Mouse (Mus musculus) liver, adult 2 months (tissue): ENCODE measurements around the gene Lrrc3c. TPM values are rescaled to one million over a fixed set of nuclear protein-coding genes. Genes with fewer than 3 reads are reported as not detected.

Experiments
- DNase-seq: peaks from one replicate; pipeline ENCODE4 v3.0.0-alpha.2; 2011; ENCODE audit warnings: low read depth, low spot score; ENCODE audit errors: extremely low read depth
- H3K27ac ChIP-seq: fragments of 200-500 bp; replicated peaks from 2 replicates; pipeline ENCODE4 v1.5.1; 2012; ENCODE audit warnings: low read depth, mild to moderate bottlenecking, control low read depth, inconsistent platforms, low read length; ENCODE audit not compliant: insufficient read depth
- H3K27me3 ChIP-seq: fragments of 200-500 bp; 2 replicates; pipeline ENCODE4 v1.6.1; 2012; ENCODE audit warnings: mild to moderate bottlenecking, moderate library complexity, low read length, inconsistent platforms; ENCODE audit not compliant: control insufficient read depth, insufficient read depth
- H3K36me3 ChIP-seq: fragments of 200-500 bp; 2 replicates; pipeline ENCODE4 v1.6.1; 2012; ENCODE audit warnings: low read length, inconsistent platforms; ENCODE audit not compliant: control insufficient read depth, insufficient read depth
- H3K4me1 ChIP-seq: fragments of 200-500 bp; 2 replicates; pipeline ENCODE4 v1.6.1; 2011; ENCODE audit warnings: low read length; ENCODE audit not compliant: control insufficient read depth, insufficient read depth
- H3K4me3 ChIP-seq: fragments of 200-500 bp; 2 replicates; pipeline ENCODE4 v1.5.1; 2011; ENCODE audit warnings: low read depth, mild to moderate bottlenecking, control low read depth, low read length, moderate library complexity; ENCODE audit not compliant: insufficient read depth
- H3K79me2 ChIP-seq: fragments of 200-500 bp; 2 replicates; pipeline ENCODE4 v1.6.1; 2012; ENCODE audit warnings: inconsistent platforms, mild to moderate bottlenecking, low read length, moderate library complexity; ENCODE audit not compliant: control insufficient read depth, insufficient read depth
- H3K9ac ChIP-seq: fragments of 200-500 bp; 2 replicates; pipeline ENCODE4 v1.6.1; 2012; ENCODE audit warnings: low read depth, mild to moderate bottlenecking, control low read depth, inconsistent platforms, low read length
- CTCF ChIP-seq: fragments of 200-500 bp; IDR thresholded peaks from 2 replicates; pipeline ENCODE4 v1.5.1; 2011; ENCODE audit warnings: low read depth, low read length, control low read depth
- POLR2A ChIP-seq: fragments of 200-500 bp; IDR thresholded peaks from 2 replicates; pipeline ENCODE4 v1.6.1; 2011; ENCODE audit warnings: low read length, control low read depth; ENCODE audit not compliant: insufficient read depth; ENCODE audit errors: extremely low read depth
- WGBS: fragments of 180-500 bp; shearing (Covaris S2); methylation state at CpG from one replicate; pipeline ENCODE4 v1.1.7; 2018; 5-methylcytosine and 5-hydroxymethylcytosine counted together
- polyA plus RNA-seq: library from polyadenylated mRNA; depleted of rRNA; stranded (reverse); fragments of >200 nt; gene quantifications from 2 replicates; pipeline ENCODE4 v1.2.3, GENCODE M21; 2012
- total RNA-seq: library from RNA; depleted of rRNA; stranded (reverse); fragments of >200 nt; gene quantifications from 2 replicates; pipeline ENCODE4 v1.2.3, GENCODE M21; 2014

Lrrc3c gene
- total and polyA plus RNA-seq, 2 experiments = not detected

DNA sequence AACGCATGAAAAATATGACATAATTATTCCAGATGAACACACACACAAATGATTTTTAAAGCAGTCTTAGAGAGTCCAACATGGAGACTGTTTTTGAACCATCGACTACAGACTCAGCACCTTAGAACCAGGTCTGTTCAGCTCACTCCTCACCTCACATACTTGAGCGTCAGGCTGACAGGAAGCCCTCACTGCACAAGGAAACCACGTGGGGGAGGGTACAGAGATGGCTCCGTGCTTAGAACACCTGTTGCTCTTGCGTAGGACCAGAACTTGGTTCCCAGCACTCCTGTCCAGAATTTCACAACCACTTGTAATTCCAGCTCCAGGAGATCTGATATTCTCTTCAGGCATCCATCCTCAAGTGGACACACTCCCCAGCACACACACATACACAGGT is 3.1 kb upstream of the Lrrc3c start:
- no peak for TF ChIP-seq CTCF
- no peak for TF ChIP-seq POLR2A
- Histone ChIP-seq H3K27me3 (peaks cover 9% of the 10 kb centered on the region), H3K27ac (no peak overlapping the region), H3K4me1 (peaks cover 3% of the 10 kb centered on the region), H3K36me3 (no peaks in the 10 kb centered on the region), H3K9ac (no peak overlapping the region), H3K79me2 (no peaks in the 10 kb centered on the region), H3K4me3 (no peak overlapping the region)
- no peak for DNase-seq
- WGBS = 74% methylated on average over 6 of the region's 6 CpGs

GRCm38 (mm10) chr11:98595473-98595872 is 2.6 kb upstream of the Lrrc3c start:
- H3K4me1 ChIP-seq = peaks cover 3% of the 10 kb centered on the region
- no peak overlapping the region for H3K4me3 ChIP-seq
- H3K27me3 ChIP-seq = peaks cover 9% of the 10 kb centered on the region
- H3K36me3 ChIP-seq = no peaks in the 10 kb centered on the region
- 73% methylated on average over 10 of the region's 10 CpGs for WGBS
- DNase-seq = no peak
- no peaks in the 10 kb centered on the region for H3K79me2 ChIP-seq
- TF ChIP-seq POLR2A (no peak), CTCF (no peak)
- no peak overlapping the region for H3K9ac ChIP-seq
- H3K27ac ChIP-seq = no peak overlapping the region

- Histone ChIP-seq H3K27ac (no peak overlapping the region), H3K79me2 (no peaks in the 10 kb centered on the region), H3K27me3 (peaks cover 9% of the 10 kb centered on the region), H3K9ac (no peak overlapping the region), H3K36me3 (no peaks in the 10 kb centered on the region), H3K4me3 (no peak overlapping the region), H3K4me1 (peaks cover 3% of the 10 kb centered on the region)
- 61% methylated on average over 3 of the region's 3 CpGs for WGBS
- no peak for DNase-seq
- TF ChIP-seq CTCF (no peak), POLR2A (no peak)
Observed at GRCm38 (mm10) chr11:98595955-98596354, 2.1 kb upstream of the Lrrc3c start.

- TF ChIP-seq POLR2A (no peak), CTCF (peak; percentile 79)
- H3K4me1 ChIP-seq = no peaks in the 10 kb centered on the region
- DNase-seq = peak; percentile 51
- WGBS = 26% methylated on average over 6 of the region's 6 CpGs
- no peak overlapping the region for H3K27ac ChIP-seq
- no peak overlapping the region for H3K9ac ChIP-seq
- H3K27me3 ChIP-seq = peaks cover 12% of the 10 kb centered on the region
- H3K36me3 ChIP-seq = no peaks in the 10 kb centered on the region
- H3K79me2 ChIP-seq = no peaks in the 10 kb centered on the region
- H3K4me3 ChIP-seq = no peak overlapping the region
Observed at GRCm38 (mm10) chr11:98597363-98597762, 728 bp upstream of the Lrrc3c start.

DNA sequence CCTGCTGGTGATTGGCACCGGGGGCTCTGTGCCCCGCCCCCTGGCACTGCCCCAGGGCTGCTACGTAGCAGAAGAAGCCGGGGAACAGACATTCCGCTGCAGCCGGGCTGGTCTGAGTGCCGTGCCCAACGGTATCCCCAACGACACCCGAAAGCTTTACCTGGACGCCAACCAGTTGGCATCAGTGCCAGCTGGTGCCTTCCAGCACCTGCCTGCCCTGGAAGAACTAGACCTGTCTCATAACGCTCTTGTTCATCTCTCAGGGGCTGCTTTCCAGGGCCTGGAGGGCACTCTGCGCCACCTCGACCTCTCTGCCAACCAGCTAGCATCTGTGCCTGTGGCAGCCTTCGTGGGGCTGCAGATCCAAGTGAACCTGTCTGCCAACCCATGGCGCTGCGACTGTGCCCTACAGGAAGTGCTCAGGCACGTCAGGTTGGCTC is 780 bp downstream of the Lrrc3c start:
- H3K27me3 ChIP-seq = peaks cover 12% of the 10 kb centered on the region
- TF ChIP-seq POLR2A = no peak
- TF ChIP-seq CTCF = no peak

DNA sequence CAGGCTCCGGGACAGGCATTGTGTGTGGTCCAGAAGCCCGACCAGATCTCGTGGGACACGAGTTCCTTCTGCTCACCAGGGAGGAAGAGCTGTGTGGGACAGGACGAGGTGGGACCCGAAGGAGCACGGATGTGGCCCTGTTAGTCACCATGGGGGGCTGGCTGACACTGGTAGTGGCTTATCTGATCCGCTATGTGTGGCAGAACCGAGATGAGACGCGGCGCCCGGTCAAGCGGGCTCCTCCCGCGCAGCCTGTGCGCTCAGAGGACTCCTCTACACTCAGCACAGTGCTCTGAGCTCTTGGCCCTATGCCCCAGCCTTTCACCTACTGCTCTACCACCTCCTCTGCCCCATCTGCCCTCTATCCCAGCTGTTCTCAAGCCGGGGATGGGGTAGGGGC is 1.2 kb downstream of the Lrrc3c start:
- DNase-seq = no peak
- H3K27me3 ChIP-seq = peaks cover 12% of the 10 kb centered on the region
- no peaks in the 10 kb centered on the region for H3K36me3 ChIP-seq
- no peak overlapping the region for H3K9ac ChIP-seq
- no peaks in the 10 kb centered on the region for H3K4me1 ChIP-seq
- no peak overlapping the region for H3K4me3 ChIP-seq
- no peak overlapping the region for H3K27ac ChIP-seq
- 15% methylated on average over 18 of the region's 18 CpGs for WGBS
- TF ChIP-seq CTCF = no peak
- TF ChIP-seq POLR2A = no peak
- H3K79me2 ChIP-seq = no peaks in the 10 kb centered on the region

More for the DNA sequence above, 780 bp downstream of the Lrrc3c start:
- no peak for DNase-seq
- Histone ChIP-seq H3K79me2 (no peaks in the 10 kb centered on the region), H3K4me1 (no peaks in the 10 kb centered on the region), H3K9ac (no peak overlapping the region), H3K36me3 (no peaks in the 10 kb centered on the region), H3K27ac (no peak overlapping the region), H3K4me3 (no peak overlapping the region)
- WGBS = 59% methylated on average over 18 of the region's 18 CpGs
